Mouse (Mus musculus) heart, adult 2 months (tissue): ENCODE data around the gene Usp29. TPM values are rescaled to one million over a fixed set of nuclear protein-coding genes. Genes with fewer than 3 reads are reported as not detected.
"Not testable (repeated sequence)": the region's sequence is repeated elsewhere in the genome, so short reads cannot be mapped to it uniquely, and the experiment has no call there.

Experiments
- DNase-seq, 2 experiments: peaks; one replicate each; pipeline ENCODE4 v3.0.0; 2021
- H3K27ac ChIP-seq: fragments of 200-600 bp; 2 replicates; pipeline ENCODE4 v1.8.1; 2022
- H3K27me3 ChIP-seq: fragments of 200-500 bp; 2 replicates; pipeline ENCODE4 v1.6.1; 2012; ENCODE audit warnings: mild to moderate bottlenecking, low read length, inconsistent platforms, mixed read lengths; ENCODE audit not compliant: control insufficient read depth, insufficient read depth
- H3K36me3 ChIP-seq: fragments of 200-500 bp; 2 replicates; pipeline ENCODE4 v1.6.1; 2012; ENCODE audit warnings: low read length, inconsistent platforms; ENCODE audit not compliant: control insufficient read depth, insufficient read depth
- H3K4me1 ChIP-seq: fragments of 200-500 bp; 2 replicates; pipeline ENCODE4 v1.6.1; 2011; ENCODE audit warnings: low read length; ENCODE audit not compliant: control insufficient read depth, insufficient read depth
- H3K4me3 ChIP-seq: fragments of 200-600 bp; 2 replicates; pipeline ENCODE4 v1.8.1; 2022
- H3K79me2 ChIP-seq: fragments of 200-500 bp; replicated peaks from 2 replicates; pipeline ENCODE4 v1.6.1; 2012; ENCODE audit warnings: mild to moderate bottlenecking, inconsistent platforms, low read length, moderate library complexity, mixed read lengths; ENCODE audit not compliant: control insufficient read depth, insufficient read depth
- H3K9ac ChIP-seq: fragments of 200-500 bp; 2 replicates; pipeline ENCODE4 v1.6.1; 2012; ENCODE audit warnings: low read depth, mild to moderate bottlenecking, control low read depth, inconsistent platforms, low read length, mixed read lengths
- CTCF ChIP-seq: fragments of 200-600 bp; IDR thresholded peaks from 2 replicates; pipeline ENCODE4 v1.8.1; 2022; ENCODE audit warnings: antibody characterized with exemption, mild to moderate bottlenecking, moderate library complexity
- EP300 ChIP-seq: fragments of 200-500 bp; IDR thresholded peaks from 2 replicates; pipeline ENCODE4 v1.6.1; 2011; ENCODE audit warnings: low read depth, low read length, control low read depth; ENCODE audit not compliant: insufficient read depth
- POLR2A ChIP-seq: fragments of 200-500 bp; IDR thresholded peaks from 2 replicates; pipeline ENCODE4 v1.6.1; 2011; ENCODE audit warnings: mild to moderate bottlenecking, low read depth, low read length, control low read depth; ENCODE audit not compliant: insufficient read depth
- WGBS: fragments of 180-500 bp; shearing (Covaris S2); methylation state at CpG from one replicate; pipeline ENCODE4 v1.1.7; 2018; 5-methylcytosine and 5-hydroxymethylcytosine counted together
- intact Hi-C: fragments of 180-260 bp; cut with DNase I; formaldehyde crosslinking; loops from one replicate; pipeline ENCODE4 v1.15.1; 2025
- polyA plus RNA-seq: library from polyadenylated mRNA; depleted of rRNA; stranded (reverse); fragments of >200 nt; gene quantifications from 2 replicates; pipeline ENCODE4 v1.2.3, GENCODE M21; 2012
- total RNA-seq, 2 experiments: library from RNA; stranded (reverse); gene quantifications; 2 replicates each; pipeline ENCODE4 v1.2.3; 2021

Usp29 gene
- total and polyA plus RNA-seq, 3 experiments, result 0.11 to 0.16 TPM; not detected in 1

- Histone ChIP-seq H3K4me1 (no peaks in the 10 kb centered on the region), H3K4me3 (no peak overlapping the region), H3K36me3 (no peaks in the 10 kb centered on the region), H3K79me2 (no peaks in the 10 kb centered on the region), H3K9ac (no peak overlapping the region), H3K27me3 (no peaks in the 10 kb centered on the region), H3K27ac (no peak overlapping the region)
- TF ChIP-seq CTCF (no peak), POLR2A (no peak), EP300 (no peak)
- intact Hi-C loops, result no loop called here
- WGBS, result 33% methylated on average over 4 of the region's 4 CpGs
- no peak for DNase-seq
These were observed 23.1 kb downstream of the Usp29 start for GRCm38 (mm10) chr7:6753440-6753839.

- no peaks in the 10 kb centered on the region for H3K79me2 ChIP-seq
- H3K4me3 ChIP-seq, result no peak overlapping the region
- no peaks in the 10 kb centered on the region for H3K27me3 ChIP-seq
- H3K4me1 ChIP-seq, result no peaks in the 10 kb centered on the region
- TF ChIP-seq CTCF (no peak), POLR2A (no peak), EP300 (no peak)
- intact Hi-C loops, result no loop called here
- no peak overlapping the region for H3K27ac ChIP-seq
- 61% methylated on average over 4 of the region's 4 CpGs for WGBS
- no peaks in the 10 kb centered on the region for H3K36me3 ChIP-seq
- H3K9ac ChIP-seq, result no peak overlapping the region
- DNase-seq, result no peak
These were observed 26.5 kb downstream of the Usp29 start for GRCm38 (mm10) chr7:6756777-6757291.

DNA sequence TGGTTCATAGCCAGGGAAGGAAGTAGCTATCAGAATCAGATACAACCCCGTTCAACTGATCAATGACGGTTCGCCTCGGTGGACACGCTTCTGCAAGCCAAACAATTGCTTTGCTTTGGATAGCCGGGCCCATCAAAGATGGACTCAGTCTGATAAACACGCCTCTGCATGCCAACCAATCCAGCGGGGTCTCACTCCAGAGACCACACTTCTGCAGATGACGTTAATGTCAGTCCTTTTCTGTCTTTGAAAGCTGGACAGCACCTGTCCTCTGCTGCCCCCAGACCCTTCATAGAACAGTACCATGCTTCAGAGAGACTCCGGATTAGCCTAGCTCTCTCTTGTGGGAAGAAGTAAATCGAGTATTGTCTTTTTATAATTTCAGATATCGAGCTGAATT is 29.3 kb downstream of the Usp29 start:
- Histone ChIP-seq H3K9ac (no peak overlapping the region), H3K4me3 (no peak overlapping the region), H3K27ac (no peak overlapping the region), H3K4me1 (no peaks in the 10 kb centered on the region), H3K79me2 (no peaks in the 10 kb centered on the region), H3K36me3 (no peaks in the 10 kb centered on the region), H3K27me3 (no peaks in the 10 kb centered on the region)
- TF ChIP-seq EP300, result no peak
- no peak for TF ChIP-seq POLR2A
- no peak for TF ChIP-seq CTCF
- intact Hi-C loops, result no loop called here
- DNase-seq, result no peak
- 73% methylated on average over 12 of the region's 12 CpGs for WGBS

DNA sequence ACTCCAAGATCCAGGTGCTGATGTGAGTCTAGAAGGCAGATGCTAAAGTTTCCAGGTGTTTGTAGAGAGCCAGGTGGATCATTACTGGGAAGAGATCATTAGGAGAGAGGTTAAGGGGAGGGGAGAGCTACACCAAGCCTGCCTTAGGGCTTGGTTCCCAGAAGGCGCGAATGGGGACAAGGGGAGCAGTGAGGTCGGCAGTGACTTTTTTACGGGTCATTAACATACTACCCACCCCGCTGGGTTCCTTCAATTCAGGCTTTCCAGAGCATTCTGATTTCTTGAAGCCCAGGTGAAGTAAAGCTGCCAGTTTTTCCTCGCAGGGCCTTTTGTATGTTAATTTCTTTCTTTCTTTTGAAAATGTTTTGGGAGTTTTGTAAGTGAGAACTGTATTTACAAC is 29.8 kb downstream of the Usp29 start:
- no peak overlapping the region for H3K4me3 ChIP-seq

DNA sequence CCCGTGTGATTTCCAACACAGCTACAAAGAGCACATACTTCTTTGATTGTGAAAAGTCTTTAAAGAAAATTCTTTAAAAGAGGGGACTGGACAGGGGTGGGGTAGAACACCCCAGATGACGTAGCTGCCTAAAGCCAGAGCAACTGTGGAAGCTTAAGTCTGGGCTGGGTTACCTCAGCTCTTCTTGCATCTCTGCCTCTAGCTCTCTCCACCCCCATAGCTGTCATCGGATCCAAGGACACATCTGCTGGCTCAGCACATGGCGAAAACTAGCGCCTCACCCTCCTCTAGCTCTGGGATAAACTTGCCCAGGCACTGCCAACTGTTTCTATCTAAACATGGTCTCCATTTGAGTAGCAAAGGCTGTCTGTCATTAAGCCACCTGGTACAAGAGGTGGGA is 34.9 kb downstream of the Usp29 start:
- intact Hi-C loops, result no loop called here
- TF ChIP-seq CTCF (no peak), EP300 (no peak), POLR2A (no peak)
- WGBS, result 29% methylated on average over 5 of the region's 5 CpGs
- Histone ChIP-seq H3K27ac (no peak overlapping the region), H3K9ac (no peak overlapping the region), H3K27me3 (no peaks in the 10 kb centered on the region), H3K4me3 (no peak overlapping the region), H3K4me1 (no peaks in the 10 kb centered on the region), H3K79me2 (no peaks in the 10 kb centered on the region), H3K36me3 (no peaks in the 10 kb centered on the region)
- no peak for DNase-seq

More for the DNA sequence above, 29.8 kb downstream of the Usp29 start:
- intact Hi-C loops, result no loop called here
- 75% methylated on average over 6 of the region's 6 CpGs for WGBS
- no peak overlapping the region for H3K27ac ChIP-seq
- H3K36me3 ChIP-seq, result no peaks in the 10 kb centered on the region
- H3K9ac ChIP-seq, result no peak overlapping the region
- H3K27me3 ChIP-seq, result no peaks in the 10 kb centered on the region
- no peak for TF ChIP-seq EP300
- no peak for TF ChIP-seq CTCF
- TF ChIP-seq POLR2A, result no peak
- DNase-seq, result no peak
- H3K4me1 ChIP-seq, result no peaks in the 10 kb centered on the region
- no peaks in the 10 kb centered on the region for H3K79me2 ChIP-seq

GRCm38 (mm10) chr7:6770286-6770685 is 39.9 kb downstream of the Usp29 start:
- Histone ChIP-seq H3K4me3 (no peak overlapping the region), H3K79me2 (no peaks in the 10 kb centered on the region), H3K9ac (no peak overlapping the region), H3K27ac (no peak overlapping the region), H3K36me3 (no peaks in the 10 kb centered on the region), H3K27me3 (no peaks in the 10 kb centered on the region), H3K4me1 (no peaks in the 10 kb centered on the region)
- 14% methylated on average over 8 of the region's 8 CpGs for WGBS
- peak; percentile 16 to 26 for DNase-seq
- TF ChIP-seq EP300 (no peak), POLR2A (no peak), CTCF (no peak)
- intact Hi-C loops, result no loop called here

DNA sequence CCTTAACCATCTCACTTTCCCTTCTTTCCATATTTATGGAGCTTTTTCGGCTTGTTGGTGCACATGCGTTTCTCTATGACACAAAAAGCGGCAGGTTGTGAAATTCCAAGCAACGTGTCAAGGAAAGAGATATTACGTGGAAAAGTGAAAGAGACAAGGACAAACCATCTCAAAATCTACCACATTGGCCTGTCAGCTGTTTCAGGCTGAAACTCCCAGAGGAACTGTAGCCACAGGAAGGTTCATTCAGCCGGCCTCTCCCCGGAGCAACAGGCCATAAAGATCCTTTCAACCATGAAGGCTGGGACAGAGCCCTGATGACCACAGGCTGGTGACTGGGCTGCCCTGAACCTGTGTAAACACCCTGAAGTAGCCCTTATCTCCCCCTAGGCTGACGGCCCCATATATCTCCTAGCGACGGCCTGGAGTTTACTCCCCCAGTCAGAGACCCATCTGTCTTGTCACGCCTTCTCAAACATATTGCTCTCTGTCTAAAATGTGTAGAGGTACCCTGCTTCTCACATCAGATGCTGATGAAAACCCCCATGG is 43.6 kb downstream of the Usp29 start:
- H3K4me3 ChIP-seq, H3K27ac ChIP-seq, H3K36me3 ChIP-seq, H3K4me1 ChIP-seq, intact Hi-C loops, DNase-seq, H3K79me2 ChIP-seq, H3K9ac ChIP-seq, H3K27me3 ChIP-seq: not testable (repeated sequence)
- WGBS, result 67% methylated on average over 11 of the region's 11 CpGs
